Mouse (Mus musculus) neural tube, embryonic 11.5 days (tissue): Measurements from ENCODE around the gene Plxnc1. TPM values are rescaled to one million over a fixed set of nuclear protein-coding genes. Genes with fewer than 3 reads are reported as not detected.

Source experiments
- ATAC-seq: fragments of 200-750 bp; cut with Nextera tagmentation; 2 replicates; pipeline ENCODE4 v1.8.0; 2017; ENCODE audit warnings: moderate number of reproducible peaks, mild to moderate bottlenecking, moderate TSS enrichment, moderate library complexity; ENCODE audit not compliant: insufficient read depth, low FRiP score, low TSS enrichment
- DNase-seq: peaks from one replicate; pipeline ENCODE4 v3.0.0-alpha.2; 2015; ENCODE audit warnings: low spot score
- H3K27ac ChIP-seq: fragments of 300-500 bp; sonication (generic); 2 replicates; pipeline ENCODE4 v1.5.1; 2014; ENCODE audit warnings: low read depth, mild to moderate bottlenecking, low read length
- H3K27me3 ChIP-seq: fragments of 300-500 bp; sonication (generic); 2 replicates; pipeline ENCODE4 v1.6.1; 2014; ENCODE audit warnings: mild to moderate bottlenecking, low read length, mixed read lengths; ENCODE audit not compliant: control insufficient read depth, insufficient read depth
- H3K36me3 ChIP-seq: fragments of 300-500 bp; sonication (generic); 2 replicates; pipeline ENCODE4 v1.6.1; 2014; ENCODE audit warnings: mild to moderate bottlenecking, low read length, moderate library complexity, mixed read lengths; ENCODE audit not compliant: control insufficient read depth, insufficient read depth
- H3K4me1 ChIP-seq: fragments of 300-500 bp; sonication (generic); 2 replicates; pipeline ENCODE4 v1.6.1; 2014; ENCODE audit warnings: low read length, mixed read lengths; ENCODE audit not compliant: control insufficient read depth, insufficient read depth
- H3K4me2 ChIP-seq: fragments of 300-500 bp; sonication (generic); 2 replicates; pipeline ENCODE4 v1.6.1; 2014; ENCODE audit warnings: low read depth, mild to moderate bottlenecking, moderate library complexity
- H3K4me3 ChIP-seq: fragments of 300-500 bp; sonication (generic); 2 replicates; pipeline ENCODE4 v1.5.1; 2014; ENCODE audit warnings: low read depth, low read length
- H3K9ac ChIP-seq: fragments of 300-500 bp; sonication (generic); 2 replicates; pipeline ENCODE4 v1.6.1; 2014; ENCODE audit warnings: mild to moderate bottlenecking, low read length
- H3K9me3 ChIP-seq: fragments of 300-500 bp; sonication (generic); 2 replicates; pipeline ENCODE4 v1.6.1; 2016; ENCODE audit warnings: low read length; ENCODE audit not compliant: control insufficient read depth
- WGBS: fragments of 180-500 bp; shearing (Covaris S2); extraction: QIAGEN DNeasy Blood & Tissue Kit; methylation state at CpG from one replicate; pipeline ENCODE4 v1.1.7; 2014; 5-methylcytosine and 5-hydroxymethylcytosine counted together
- polyA plus RNA-seq: library from polyadenylated mRNA; unstranded; fragments of >200 nt; fragmentation: Nextera tagmentation; extraction: Ambion mirVana; gene quantifications from 2 replicates; pipeline ENCODE4 v1.2.1, GENCODE M21; 2014

Plxnc1 gene
- polyA plus RNA-seq, 1 experiment from 2014 or later, result 3.1 TPM

- Histone ChIP-seq H3K4me1 (no peaks in the 10 kb centered on the region), H3K4me3 (no peak overlapping the region), H3K36me3 (no peaks in the 10 kb centered on the region), H3K4me2 (no peak overlapping the region), H3K9ac (no peak overlapping the region), H3K27me3 (no peaks in the 10 kb centered on the region), H3K27ac (no peak overlapping the region), H3K9me3 (no peaks in the 10 kb centered on the region)
- DNase-seq (no peak), ATAC-seq (no peak)
- 61% methylated on average over 9 of the region's 9 CpGs for WGBS
Observed at GRCm38 (mm10) chr10:94931961-94932832, 12.4 kb downstream of the Plxnc1 start.

DNA sequence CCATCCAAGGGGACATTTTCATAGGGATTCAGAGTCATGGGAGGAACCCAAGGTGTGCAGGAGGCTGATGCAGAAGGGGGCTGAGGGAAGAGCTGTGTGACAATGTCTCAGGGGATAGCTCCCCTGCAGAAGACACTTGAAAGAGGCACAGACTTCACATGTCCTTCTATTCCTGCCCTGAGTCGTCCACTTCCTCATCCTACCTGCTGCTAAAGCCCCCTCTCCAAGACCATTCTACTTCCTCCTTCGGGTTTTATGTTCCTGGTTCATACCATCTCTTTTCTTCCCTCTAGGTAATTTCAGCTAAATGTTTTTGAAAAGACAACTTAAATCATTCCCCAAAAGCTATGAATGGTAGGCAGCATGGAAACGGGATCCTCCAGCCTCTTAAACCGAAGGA lies 16.5 kb downstream of the Plxnc1 start:
- ATAC-seq (no peak), DNase-seq (no peak)
- Histone ChIP-seq H3K4me3 (no peak overlapping the region), H3K27me3 (no peaks in the 10 kb centered on the region), H3K27ac (no peak overlapping the region), H3K9ac (no peak overlapping the region), H3K4me1 (no peaks in the 10 kb centered on the region), H3K9me3 (no peaks in the 10 kb centered on the region), H3K4me2 (no peak overlapping the region), H3K36me3 (no peaks in the 10 kb centered on the region)
- WGBS, result 88% methylated on average over 4 of the region's 4 CpGs

GRCm38 (mm10) chr10:94926297-94926696 lies 18.3 kb downstream of the Plxnc1 start:
- H3K4me3 ChIP-seq, result no peak overlapping the region
- WGBS, result 53% methylated on average over 3 of the region's 3 CpGs
- H3K4me2 ChIP-seq, result no peak overlapping the region
- H3K9ac ChIP-seq, result no peak overlapping the region
- DNase-seq (no peak), ATAC-seq (no peak)
- no peaks in the 10 kb centered on the region for H3K36me3 ChIP-seq
- no peaks in the 10 kb centered on the region for H3K4me1 ChIP-seq
- no peaks in the 10 kb centered on the region for H3K27me3 ChIP-seq
- no peaks in the 10 kb centered on the region for H3K9me3 ChIP-seq
- H3K27ac ChIP-seq, result no peak overlapping the region

GRCm38 (mm10) chr10:94924878-94925277 lies 19.8 kb downstream of the Plxnc1 start:
- Histone ChIP-seq H3K27ac (no peak overlapping the region), H3K4me3 (no peak overlapping the region), H3K36me3 (no peaks in the 10 kb centered on the region), H3K4me2 (no peak overlapping the region), H3K4me1 (no peaks in the 10 kb centered on the region), H3K27me3 (no peaks in the 10 kb centered on the region), H3K9ac (no peak overlapping the region), H3K9me3 (no peaks in the 10 kb centered on the region)
- ATAC-seq (no peak), DNase-seq (no peak)
- 89% methylated on average over 4 of the region's 4 CpGs for WGBS

DNA sequence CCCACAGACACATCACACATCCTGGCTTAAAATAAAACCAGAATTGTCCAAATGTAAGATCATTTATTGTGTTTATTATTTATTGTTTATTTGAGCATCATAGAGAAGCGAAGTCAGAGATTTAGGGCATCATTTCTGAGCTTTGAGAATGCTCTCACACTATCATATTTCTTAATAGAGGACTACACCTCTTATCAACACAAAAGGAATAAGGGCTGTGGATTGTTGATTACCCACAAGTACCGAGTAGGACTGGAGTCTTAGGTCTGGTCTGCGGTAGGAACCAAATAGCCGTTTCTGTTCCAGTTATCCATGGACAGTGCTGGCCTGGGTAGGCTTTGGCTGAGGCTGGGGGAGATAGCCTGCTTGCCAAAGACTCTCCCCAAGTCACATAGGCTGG lies 20.2 kb downstream of the Plxnc1 start:
- Histone ChIP-seq H3K36me3 (no peaks in the 10 kb centered on the region), H3K4me2 (no peak overlapping the region), H3K9me3 (no peaks in the 10 kb centered on the region), H3K9ac (no peak overlapping the region), H3K4me1 (no peaks in the 10 kb centered on the region; the same call in 1 of the 2 replicates), H3K27ac (no peak overlapping the region), H3K27me3 (no peaks in the 10 kb centered on the region), H3K4me3 (no peak overlapping the region)
- DNase-seq, result no peak
- no peak for ATAC-seq
- WGBS, result 90% methylated on average over 4 of the region's 4 CpGs

- Histone ChIP-seq H3K27me3 (no peaks in the 10 kb centered on the region), H3K9ac (no peak overlapping the region), H3K4me1 (no peaks in the 10 kb centered on the region; the same call in 1 of the 2 replicates), H3K36me3 (no peaks in the 10 kb centered on the region), H3K27ac (no peak overlapping the region), H3K4me3 (no peak overlapping the region), H3K4me2 (no peak overlapping the region), H3K9me3 (no peaks in the 10 kb centered on the region)
- WGBS, result 82% methylated on average over 7 of the region's 7 CpGs
- no peak for DNase-seq
- no peak for ATAC-seq
Observed at GRCm38 (mm10) chr10:94923337-94923762, 21.3 kb downstream of the Plxnc1 start.

GRCm38 (mm10) chr10:94922848-94923247 lies 21.8 kb downstream of the Plxnc1 start:
- Histone ChIP-seq H3K36me3 (no peaks in the 10 kb centered on the region), H3K4me2 (no peak overlapping the region), H3K4me3 (no peak overlapping the region), H3K9me3 (no peaks in the 10 kb centered on the region), H3K9ac (no peak overlapping the region), H3K27ac (no peak overlapping the region), H3K4me1 (no peaks in the 10 kb centered on the region; the same call in 1 of the 2 replicates), H3K27me3 (no peaks in the 10 kb centered on the region)
- no peak for DNase-seq
- WGBS, result 93% methylated on average over 12 of the region's 12 CpGs
- ATAC-seq, result no peak

DNA sequence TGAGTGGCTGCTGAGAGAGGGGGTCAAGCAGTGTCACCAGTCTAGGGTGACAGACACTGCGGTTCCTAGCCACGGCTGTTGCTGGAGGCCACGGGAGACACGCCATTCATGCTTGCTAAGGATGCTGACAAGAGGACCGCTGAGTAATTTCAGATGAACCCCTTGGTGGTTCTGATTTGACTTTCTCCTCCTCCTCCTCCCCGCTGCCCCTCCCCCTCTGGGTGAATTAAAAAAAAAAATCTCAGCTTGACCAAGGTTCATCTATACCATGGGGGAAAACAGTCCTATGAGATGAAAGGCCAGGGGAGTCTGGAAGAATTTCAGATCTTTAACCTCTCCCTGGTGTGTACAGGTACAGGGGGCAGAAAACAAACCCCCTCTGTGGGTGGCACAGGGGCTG lies 22.9 kb downstream of the Plxnc1 start:
- no peak overlapping the region for H3K27ac ChIP-seq
- no peak overlapping the region for H3K4me3 ChIP-seq
- DNase-seq, result no peak
- no peak overlapping the region for H3K9ac ChIP-seq
- H3K36me3 ChIP-seq, result no peaks in the 10 kb centered on the region
- no peaks in the 10 kb centered on the region; the same call in 1 of the 2 replicates for H3K4me1 ChIP-seq
- no peaks in the 10 kb centered on the region for H3K27me3 ChIP-seq
- no peak for ATAC-seq
- 78% methylated on average over 6 of the region's 6 CpGs for WGBS
- H3K4me2 ChIP-seq, result no peak overlapping the region
- no peaks in the 10 kb centered on the region for H3K9me3 ChIP-seq

GRCm38 (mm10) chr10:94920526-94920925 lies 24.1 kb downstream of the Plxnc1 start:
- H3K36me3 ChIP-seq, result no peaks in the 10 kb centered on the region
- H3K9me3 ChIP-seq, result no peaks in the 10 kb centered on the region
- no peak overlapping the region for H3K9ac ChIP-seq
- no peak overlapping the region for H3K4me3 ChIP-seq
- DNase-seq (no peak), ATAC-seq (no peak)
- no peak overlapping the region for H3K27ac ChIP-seq
- 85% methylated on average over 8 of the region's 8 CpGs for WGBS
- no peak overlapping the region for H3K4me2 ChIP-seq
- H3K4me1 ChIP-seq, result no peaks in the 10 kb centered on the region; the same call in 1 of the 2 replicates
- no peaks in the 10 kb centered on the region for H3K27me3 ChIP-seq
